Mouse (Mus musculus) neural tube, embryonic 12.5 days (tissue): ENCODE measurements around the gene Kif13a. TPM values are rescaled to one million over a fixed set of nuclear protein-coding genes. Genes with fewer than 3 reads are reported as not detected.

Experiments
- ATAC-seq: fragments of 200-750 bp; cut with Nextera tagmentation; 2 replicates; pipeline ENCODE4 v1.8.0; 2017; ENCODE audit warnings: low read depth, mild to moderate bottlenecking, moderate TSS enrichment, moderate library complexity; ENCODE audit not compliant: low FRiP score
- H3K27ac ChIP-seq: fragments of 300-500 bp; sonication (generic); 2 replicates; pipeline ENCODE4 v1.5.1; 2016
- H3K27me3 ChIP-seq: fragments of 300-500 bp; sonication (generic); replicated peaks from 2 replicates; pipeline ENCODE4 v1.6.1; 2016; ENCODE audit warnings: mild to moderate bottlenecking
- H3K36me3 ChIP-seq: fragments of 300-500 bp; sonication (generic); 2 replicates; pipeline ENCODE4 v1.6.1; 2016; ENCODE audit warnings: mild to moderate bottlenecking
- H3K4me1 ChIP-seq: fragments of 300-500 bp; sonication (generic); 2 replicates; pipeline ENCODE4 v1.6.1; 2016
- H3K4me2 ChIP-seq: fragments of 300-500 bp; sonication (generic); replicated peaks from 2 replicates; pipeline ENCODE4 v1.6.1; 2016; ENCODE audit warnings: mild to moderate bottlenecking
- H3K4me3 ChIP-seq: fragments of 300-500 bp; sonication (generic); 2 replicates; pipeline ENCODE4 v1.5.1; 2016
- H3K9ac ChIP-seq: fragments of 300-500 bp; sonication (generic); 2 replicates; pipeline ENCODE4 v1.6.1; 2016; ENCODE audit warnings: mild to moderate bottlenecking
- H3K9me3 ChIP-seq: fragments of 300-500 bp; sonication (generic); 2 replicates; pipeline ENCODE4 v1.6.1; 2016; ENCODE audit warnings: mild to moderate bottlenecking
- WGBS: fragments of 180-500 bp; shearing (Covaris S2); methylation state at CpG from one replicate; pipeline ENCODE4 v1.1.7; 2016; 5-methylcytosine and 5-hydroxymethylcytosine counted together
- polyA plus RNA-seq: library from polyadenylated mRNA; unstranded; fragments of >200 nt; fragmentation: Nextera tagmentation; extraction: Ambion mirVana; gene quantifications from 2 replicates; pipeline ENCODE4 v1.2.1, GENCODE M21; 2016

The Kif13a gene
- polyA plus RNA-seq, 1 experiment from 2014 or later: 22.1 TPM

DNA sequence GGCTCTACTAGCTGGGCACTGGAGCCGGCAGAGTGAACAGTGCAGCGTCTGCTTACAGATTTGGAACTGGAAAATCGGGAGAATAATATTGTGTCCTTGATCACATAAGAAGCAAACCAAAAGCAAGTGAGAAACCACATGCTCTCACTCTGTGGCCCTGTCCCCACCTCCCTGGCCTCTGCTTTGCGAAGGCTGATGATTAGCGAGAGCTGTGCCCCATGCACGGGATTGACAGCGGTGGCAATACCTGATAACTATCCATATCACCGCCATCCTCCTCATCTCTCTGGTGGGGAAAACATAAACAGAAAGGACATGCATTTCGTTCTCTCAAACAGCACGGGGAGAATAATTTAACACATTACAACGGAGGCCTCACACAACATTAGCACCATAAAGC, 149.3 kb downstream of the Kif13a start:
- 86% methylated on average over 11 of the region's 11 CpGs for WGBS
- H3K27me3 ChIP-seq: no peaks in the 10 kb centered on the region
- ATAC-seq: no peak
- H3K9ac ChIP-seq: no peak overlapping the region
- H3K36me3 ChIP-seq: peaks cover 20% of the 10 kb centered on the region
- H3K4me3 ChIP-seq: no peak overlapping the region
- H3K9me3 ChIP-seq: no peaks in the 10 kb centered on the region
- no peak overlapping the region for H3K27ac ChIP-seq
- H3K4me2 ChIP-seq: no peak overlapping the region
- peaks cover 6% of the 10 kb centered on the region for H3K4me1 ChIP-seq

DNA sequence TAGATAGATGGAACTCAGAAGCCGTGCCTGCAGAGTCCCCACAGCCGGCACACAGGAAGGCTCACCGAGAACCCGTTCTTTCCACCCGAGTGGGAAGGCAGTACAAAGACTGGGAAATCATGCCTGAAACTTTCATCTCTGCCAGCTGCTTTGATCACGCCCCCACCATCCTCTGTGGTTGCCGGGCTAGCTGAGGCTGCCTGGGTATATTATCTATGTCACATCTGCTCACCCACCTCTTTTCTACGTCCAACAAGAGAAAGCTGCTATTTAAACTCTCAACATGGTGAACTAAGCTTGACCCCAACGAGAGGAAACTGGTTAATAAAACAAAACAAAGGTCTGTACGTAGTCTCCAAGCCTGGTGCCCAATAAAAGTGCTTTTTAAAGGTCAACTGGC, 149.8 kb downstream of the Kif13a start:
- H3K4me1 ChIP-seq: peaks cover 6% of the 10 kb centered on the region
- no peak overlapping the region for H3K4me2 ChIP-seq
- no peaks in the 10 kb centered on the region for H3K9me3 ChIP-seq
- no peak overlapping the region for H3K27ac ChIP-seq
- no peak overlapping the region for H3K9ac ChIP-seq
- no peak for ATAC-seq
- no peak overlapping the region for H3K4me3 ChIP-seq
- H3K27me3 ChIP-seq: no peaks in the 10 kb centered on the region
- WGBS: 36% methylated on average over 10 of the region's 10 CpGs
- peaks cover 16% of the 10 kb centered on the region; the same call in 1 of the 2 replicates for H3K36me3 ChIP-seq

DNA sequence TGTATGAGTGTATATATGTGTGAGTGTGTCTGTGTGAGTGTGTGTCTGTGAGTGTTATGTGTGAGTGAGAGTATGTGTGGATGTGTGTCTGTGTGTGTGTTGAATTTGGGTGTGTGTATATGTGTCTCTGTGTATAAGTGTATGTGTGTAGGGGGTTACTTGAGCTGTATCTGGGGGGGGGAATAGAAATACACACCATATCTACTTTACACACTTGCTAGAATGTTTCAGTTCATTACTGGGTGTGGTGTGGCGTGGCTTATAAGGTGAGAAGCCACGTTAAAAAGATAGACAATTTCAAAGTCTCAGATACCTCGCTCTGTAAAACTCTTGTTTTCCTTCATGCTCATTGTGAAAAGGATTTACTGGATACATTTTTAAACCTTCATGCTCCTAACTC, 152.2 kb downstream of the Kif13a start:
- Histone ChIP-seq H3K27me3 (no peaks in the 10 kb centered on the region), H3K4me1 (peaks cover 6% of the 10 kb centered on the region), H3K36me3 (peaks cover 25% of the 10 kb centered on the region), H3K4me2 (no peak overlapping the region), H3K4me3 (no peak overlapping the region), H3K27ac (no peak overlapping the region), H3K9me3 (no peaks in the 10 kb centered on the region), H3K9ac (no peak overlapping the region)
- ATAC-seq: no peak
- 94% methylated on average over 3 of the region's 3 CpGs for WGBS

DNA sequence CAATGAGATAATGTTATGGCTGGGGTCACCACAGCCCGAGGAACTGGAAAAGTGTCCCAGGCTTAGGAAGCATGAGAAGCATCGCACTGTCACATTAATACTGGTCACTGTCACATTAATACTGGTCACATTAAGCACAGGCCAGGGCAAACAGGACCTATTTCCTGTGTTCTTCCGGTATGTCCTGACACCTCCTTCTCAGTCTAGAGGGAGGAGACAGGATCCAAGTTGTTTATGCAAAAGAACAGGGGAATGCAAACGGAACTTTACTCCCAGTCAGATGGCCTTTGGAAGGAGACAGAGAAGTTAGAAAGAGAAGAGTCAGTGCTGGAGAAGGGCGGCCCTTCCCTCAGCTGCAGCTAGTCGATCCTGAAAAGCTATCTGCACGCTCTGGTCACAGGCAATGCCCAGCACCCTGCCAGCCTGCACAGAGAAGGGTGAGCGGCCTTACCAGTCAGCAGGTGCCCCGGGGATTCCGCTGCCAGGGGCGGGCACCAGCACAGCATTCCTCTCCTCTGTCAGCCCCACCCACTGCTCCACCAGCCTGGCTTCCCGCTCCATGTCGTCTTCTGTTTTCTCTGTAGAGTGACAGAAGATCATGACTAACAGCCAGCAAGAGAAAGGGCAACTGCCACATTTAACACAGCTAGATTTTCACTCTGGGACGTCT, 152.9 kb downstream of the Kif13a start:
- no peaks in the 10 kb centered on the region for H3K9me3 ChIP-seq
- H3K27ac ChIP-seq: no peak overlapping the region
- H3K4me2 ChIP-seq: no peak overlapping the region
- no peaks in the 10 kb centered on the region for H3K27me3 ChIP-seq
- 78% methylated on average over 14 of the region's 14 CpGs for WGBS
- ATAC-seq: no peak
- H3K36me3 ChIP-seq: peaks cover 31% of the 10 kb centered on the region
- H3K4me3 ChIP-seq: no peak overlapping the region
- H3K4me1 ChIP-seq: peaks cover 6% of the 10 kb centered on the region
- no peak overlapping the region for H3K9ac ChIP-seq

DNA sequence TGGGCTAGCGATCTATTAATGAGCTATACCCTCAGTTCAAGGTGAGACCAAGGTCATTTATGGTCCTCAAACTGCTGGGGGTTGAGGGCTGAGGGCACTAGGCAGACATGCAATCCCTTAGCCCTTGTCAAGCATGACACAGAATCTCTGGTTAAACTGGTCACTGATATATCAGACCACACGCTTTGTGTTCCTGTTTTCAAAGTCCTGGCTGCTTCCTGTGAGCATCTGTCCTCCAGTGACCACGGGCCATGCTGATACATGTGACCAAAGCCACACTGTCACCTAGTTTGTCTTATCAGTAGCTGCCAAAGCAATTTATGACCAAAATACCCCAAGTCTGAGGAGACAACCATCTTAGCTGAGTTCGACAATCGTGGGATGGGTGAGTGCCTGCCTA, 154.7 kb downstream of the Kif13a start:
- no peak overlapping the region for H3K4me2 ChIP-seq
- 90% methylated on average over 5 of the region's 5 CpGs for WGBS
- no peak overlapping the region for H3K27ac ChIP-seq
- no peaks in the 10 kb centered on the region for H3K27me3 ChIP-seq
- no peak overlapping the region for H3K9ac ChIP-seq
- no peak for ATAC-seq
- peaks cover 3% of the 10 kb centered on the region for H3K4me1 ChIP-seq
- no peaks in the 10 kb centered on the region for H3K9me3 ChIP-seq
- H3K36me3 ChIP-seq: peaks cover 45% of the 10 kb centered on the region
- no peak overlapping the region for H3K4me3 ChIP-seq

DNA sequence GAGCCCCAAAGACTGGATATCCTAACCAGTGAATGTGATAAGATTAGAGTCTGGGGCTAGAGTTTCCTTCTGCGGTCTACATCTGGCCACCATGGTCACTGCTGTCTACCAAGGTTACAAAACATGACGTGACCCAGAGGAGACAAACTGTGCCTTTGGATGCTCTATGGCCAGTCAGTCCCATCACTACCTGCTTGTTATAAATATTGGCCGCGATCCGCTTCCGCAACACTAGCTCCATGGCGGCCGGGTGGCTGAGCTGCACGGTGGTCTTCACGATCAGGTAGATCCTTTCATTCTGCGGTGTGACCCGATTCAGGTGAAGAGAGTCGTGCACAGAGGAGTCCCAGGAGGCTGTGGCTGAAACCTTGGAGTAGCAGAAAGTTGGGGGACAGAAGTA, 157.1 kb downstream of the Kif13a start:
- H3K9ac ChIP-seq: no peak overlapping the region
- H3K27ac ChIP-seq: no peak overlapping the region
- ATAC-seq: no peak
- no peak overlapping the region for H3K4me3 ChIP-seq
- no peaks in the 10 kb centered on the region for H3K4me1 ChIP-seq
- H3K9me3 ChIP-seq: no peaks in the 10 kb centered on the region
- H3K27me3 ChIP-seq: no peaks in the 10 kb centered on the region
- no peak overlapping the region for H3K4me2 ChIP-seq
- WGBS: 99% methylated on average over 13 of the region's 13 CpGs
- H3K36me3 ChIP-seq: peaks cover 60% of the 10 kb centered on the region

DNA sequence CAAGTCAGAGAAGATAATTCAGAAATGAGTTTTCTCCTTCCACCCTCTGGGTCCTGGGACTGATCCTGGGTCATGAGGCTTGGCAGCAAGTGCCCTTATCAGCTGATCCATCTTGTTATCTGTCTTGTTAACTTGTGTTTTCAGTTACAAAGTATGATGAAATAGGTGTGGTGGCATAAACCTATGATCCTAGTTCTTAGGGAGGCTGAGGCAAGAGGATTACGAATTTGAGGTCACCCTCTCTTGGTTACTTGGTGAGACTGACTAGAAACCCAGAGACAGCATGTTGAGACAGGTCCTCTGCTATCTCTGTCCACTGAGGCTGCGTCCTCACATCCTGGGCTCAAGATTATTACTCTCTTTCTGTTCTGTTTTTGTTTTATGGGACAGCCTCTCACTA, 164.3 kb downstream of the Kif13a start:
- no peak overlapping the region for H3K27ac ChIP-seq
- no peak overlapping the region for H3K4me3 ChIP-seq
- H3K36me3 ChIP-seq: peaks cover 50% of the 10 kb centered on the region
- 90% methylated on average over 2 of the region's 2 CpGs for WGBS
- H3K9ac ChIP-seq: no peak overlapping the region
- no peaks in the 10 kb centered on the region for H3K4me1 ChIP-seq
- no peak for ATAC-seq
- no peaks in the 10 kb centered on the region for H3K9me3 ChIP-seq
- no peak overlapping the region for H3K4me2 ChIP-seq
- H3K27me3 ChIP-seq: no peaks in the 10 kb centered on the region

DNA sequence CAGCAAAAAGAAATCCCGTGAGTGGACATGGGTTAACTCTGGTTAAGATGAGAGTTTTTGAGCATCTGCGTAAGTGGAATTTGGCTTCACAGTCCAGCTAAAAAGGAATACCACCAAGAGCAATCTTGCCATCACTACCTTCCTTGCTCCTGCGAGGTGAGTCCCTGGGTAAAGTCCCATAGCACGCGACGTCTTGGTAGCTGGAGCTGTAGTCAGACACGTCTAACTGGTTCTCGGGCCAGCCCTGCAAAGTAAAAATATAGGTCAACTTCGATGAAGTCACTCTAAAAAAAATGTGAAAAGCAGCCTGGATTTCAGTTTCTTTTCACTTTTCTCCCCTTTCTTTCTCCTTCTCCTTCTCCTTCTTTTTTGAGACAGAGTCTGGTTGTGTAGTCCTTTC, 166.5 kb downstream of the Kif13a start:
- H3K9me3 ChIP-seq: no peaks in the 10 kb centered on the region
- no peak overlapping the region for H3K4me2 ChIP-seq
- no peak overlapping the region for H3K27ac ChIP-seq
- H3K36me3 ChIP-seq: peaks cover 35% of the 10 kb centered on the region
- no peak for ATAC-seq
- H3K27me3 ChIP-seq: no peaks in the 10 kb centered on the region
- WGBS: 95% methylated on average over 9 of the region's 9 CpGs
- peaks cover 3% of the 10 kb centered on the region; the same call in 1 of the 2 replicates for H3K4me1 ChIP-seq
- H3K9ac ChIP-seq: no peak overlapping the region
- no peak overlapping the region for H3K4me3 ChIP-seq

DNA sequence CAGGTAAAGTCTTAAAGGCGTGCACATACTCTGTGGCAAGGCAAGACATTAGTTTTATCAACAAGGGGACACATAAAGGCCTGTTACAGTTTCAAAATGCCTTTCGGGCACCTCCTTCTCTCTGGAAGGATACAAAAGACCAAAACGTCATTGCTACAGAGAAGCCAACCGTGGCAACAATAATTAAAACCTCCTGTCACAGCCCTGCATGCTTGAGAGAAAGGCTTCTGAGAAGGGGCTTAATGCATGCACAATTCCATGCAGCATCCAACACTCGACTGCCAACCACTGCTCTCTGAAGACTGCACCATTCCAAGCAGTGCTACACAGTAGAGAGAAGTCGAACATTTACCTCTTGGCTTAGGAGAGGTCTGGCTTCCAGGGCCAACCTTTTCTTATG, 168.7 kb downstream of the Kif13a start:
- Histone ChIP-seq H3K9me3 (no peaks in the 10 kb centered on the region), H3K4me2 (no peak overlapping the region), H3K4me3 (no peak overlapping the region), H3K27ac (no peak overlapping the region), H3K36me3 (peaks cover 27% of the 10 kb centered on the region), H3K9ac (no peak overlapping the region), H3K4me1 (peaks cover 3% of the 10 kb centered on the region; the same call in 1 of the 2 replicates), H3K27me3 (no peaks in the 10 kb centered on the region)
- no peak for ATAC-seq
- 68% methylated on average over 6 of the region's 6 CpGs for WGBS

DNA sequence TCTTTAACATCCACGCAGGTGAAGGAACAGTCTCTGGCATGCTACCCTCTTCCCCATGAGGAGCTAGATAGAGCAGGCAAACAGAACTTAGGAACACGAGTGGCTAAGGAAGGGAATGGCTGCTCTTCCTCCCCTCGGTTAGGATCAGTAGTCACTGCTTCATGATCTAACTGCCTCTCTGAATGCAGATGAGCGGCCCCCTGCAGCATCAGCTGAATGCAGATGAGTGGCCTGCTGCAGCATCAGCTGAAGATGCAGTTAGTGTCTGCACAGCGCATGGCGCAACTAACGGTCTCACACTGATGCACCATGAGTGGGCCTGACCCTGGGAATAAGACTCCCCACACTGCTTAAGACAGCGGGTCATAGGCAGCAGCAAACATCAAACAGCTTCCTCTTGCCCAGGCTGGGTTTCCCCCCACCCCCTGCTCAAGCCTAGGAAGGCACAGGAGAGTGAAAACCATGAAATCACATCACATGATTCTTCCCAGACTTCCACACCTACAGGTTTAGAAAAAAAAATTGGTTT, 170.3 kb downstream of the Kif13a start:
- Histone ChIP-seq H3K9ac (no peak overlapping the region), H3K36me3 (peaks cover 27% of the 10 kb centered on the region), H3K4me2 (no peak overlapping the region), H3K9me3 (no peaks in the 10 kb centered on the region), H3K4me1 (peaks cover 3% of the 10 kb centered on the region; the same call in 1 of the 2 replicates), H3K4me3 (no peak overlapping the region), H3K27ac (no peak overlapping the region), H3K27me3 (no peaks in the 10 kb centered on the region)
- 53% methylated on average over 8 of the region's 8 CpGs for WGBS
- ATAC-seq: no peak

DNA sequence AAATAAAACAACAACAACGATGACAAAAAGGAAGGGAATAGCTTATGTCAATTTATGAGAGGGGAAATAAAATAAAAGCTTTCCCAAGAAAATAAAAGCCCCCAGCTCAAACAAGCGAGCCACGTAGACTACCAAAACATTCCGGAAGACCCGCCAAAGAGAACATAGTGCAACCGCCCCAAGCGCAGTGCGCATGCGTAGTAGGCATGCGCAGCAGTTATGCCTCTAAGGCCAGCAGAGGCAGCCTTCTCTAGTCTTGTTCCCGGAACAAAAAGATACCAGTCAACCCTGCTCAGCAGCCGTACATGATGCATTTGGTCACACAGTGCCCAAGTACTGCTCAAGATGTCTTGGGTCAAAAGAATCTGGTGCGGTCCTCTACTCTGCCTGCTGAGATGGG, 171.0 kb downstream of the Kif13a start:
- no peak overlapping the region for H3K4me3 ChIP-seq
- H3K27me3 ChIP-seq: no peaks in the 10 kb centered on the region
- peaks cover 3% of the 10 kb centered on the region; the same call in 1 of the 2 replicates for H3K4me1 ChIP-seq
- H3K9me3 ChIP-seq: no peaks in the 10 kb centered on the region
- peaks cover 27% of the 10 kb centered on the region for H3K36me3 ChIP-seq
- no peak overlapping the region for H3K27ac ChIP-seq
- ATAC-seq: no peak
- H3K9ac ChIP-seq: no peak overlapping the region
- no peak overlapping the region for H3K4me2 ChIP-seq
- 95% methylated on average over 13 of the region's 13 CpGs for WGBS

DNA sequence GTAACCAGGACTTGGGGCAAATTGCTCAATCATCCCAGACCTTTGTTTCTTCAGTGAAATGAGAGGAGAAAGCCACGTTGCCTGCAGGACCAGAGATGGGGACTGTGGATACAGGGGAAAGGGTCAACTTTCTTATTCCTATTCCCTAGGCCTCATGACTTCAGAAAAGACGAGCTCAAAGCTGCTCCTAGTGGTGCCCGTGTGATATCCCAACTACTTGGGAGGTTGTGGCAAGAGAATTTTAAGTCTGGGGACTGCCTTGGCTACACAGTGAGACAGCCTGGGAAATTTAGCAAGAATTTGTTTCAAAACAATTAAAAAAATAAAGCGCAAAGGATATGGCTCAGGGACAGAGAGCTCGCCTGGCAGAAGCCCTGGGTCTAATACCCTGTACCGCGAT, 171.7 kb downstream of the Kif13a start:
- H3K9ac ChIP-seq: no peak overlapping the region
- no peak overlapping the region for H3K27ac ChIP-seq
- H3K27me3 ChIP-seq: no peaks in the 10 kb centered on the region
- no peak overlapping the region for H3K4me3 ChIP-seq
- peaks cover 3% of the 10 kb centered on the region; the same call in 1 of the 2 replicates for H3K4me1 ChIP-seq
- H3K9me3 ChIP-seq: no peaks in the 10 kb centered on the region
- peaks cover 24% of the 10 kb centered on the region for H3K36me3 ChIP-seq
- ATAC-seq: no peak
- 92% methylated on average over 7 of the region's 7 CpGs for WGBS
- no peak overlapping the region for H3K4me2 ChIP-seq

DNA sequence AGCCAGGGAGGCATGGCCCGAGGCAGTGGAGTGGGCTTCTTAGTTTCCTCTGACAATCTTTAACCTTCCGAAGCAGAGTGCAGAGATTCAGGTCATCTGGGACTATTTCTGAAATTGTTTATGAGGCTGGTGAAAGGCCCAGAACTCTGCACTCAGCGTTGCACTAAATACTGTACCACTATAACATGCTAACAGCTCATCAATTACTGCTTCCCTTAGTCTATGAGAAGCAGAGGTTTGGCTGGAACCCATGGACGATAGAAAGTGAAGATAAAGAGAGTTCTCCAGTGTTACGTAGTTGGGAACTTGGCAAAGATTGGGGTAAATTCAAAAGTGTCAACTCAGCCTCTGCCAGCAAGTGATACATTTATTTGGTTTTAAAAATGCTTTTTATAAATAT, 176.4 kb downstream of the Kif13a start:
- Histone ChIP-seq H3K9me3 (no peaks in the 10 kb centered on the region), H3K4me1 (no peaks in the 10 kb centered on the region), H3K9ac (no peak overlapping the region), H3K27me3 (no peaks in the 10 kb centered on the region), H3K4me3 (no peak overlapping the region), H3K36me3 (peaks cover 35% of the 10 kb centered on the region), H3K27ac (no peak overlapping the region), H3K4me2 (no peak overlapping the region)
- no peak for ATAC-seq
- 92% methylated on average over 5 of the region's 5 CpGs for WGBS
